Mouse (Mus musculus): ENCODE data around the gene Olfr1051.
"Not testable (repeated sequence)": the region's sequence is repeated elsewhere in the genome, so short reads cannot be mapped to it uniquely, and the experiment has no call there.

Gene Olfr1051

GRCm38 (mm10) chr2:86278988-86279387, at the start of gene Olfr1051:
Olfr1051 (minus strand) TSS chr2:86279088.
- not testable (repeated sequence) for DNase-seq (ENCODE audit: low read depth, low spot score)

- no peak for DNase-seq (ENCODE audit: low read depth, low spot score)
Observed at GRCm38 (mm10) chr2:86315184-86315583, 36.3 kb upstream of the Olfr1051 start, which contains the start of gene Olfr1053. Olfr1053 (minus strand) TSS chr2:86315284.

GRCm38 (mm10) chr2:86292155-86292554, 13.3 kb upstream of the Olfr1051 start, which contains the start of gene Olfr1052:
Olfr1052 (plus strand) TSS chr2:86292455.
- no peak for DNase-seq (ENCODE audit: low read depth, low spot score)

- not testable (repeated sequence) for DNase-seq (ENCODE audit: low read depth, low spot score)
Observed at GRCm38 (mm10) chr2:86258228-86258627, 20.7 kb downstream of the Olfr1051 start, which contains the start of gene Olfr1049. Olfr1049 (minus strand) TSS chr2:86258328.

- DNase-seq (ENCODE audit: low read depth, low spot score): no peak
Observed at GRCm38 (mm10) chr2:86240189-86240588, 38.7 kb downstream of the Olfr1051 start, which contains the start of gene Olfr1048. Olfr1048 (minus strand) TSS chr2:86240289.

- no peak for DNase-seq (ENCODE audit: low read depth, low spot score)
Observed at GRCm38 (mm10) chr2:86231301-86231700, 47.6 kb downstream of the Olfr1051 start, which contains the start of gene Olfr1047. Olfr1047 (minus strand) TSS chr2:86231401.
